Mouse (Mus musculus): ENCODE data around the gene Dok1. TPM values are rescaled to one million over a fixed set of nuclear protein-coding genes. Genes with fewer than 3 reads are reported as not detected.
A peak's percentile ranks its signal among the peaks of the same experiment; 100 is the strongest.

Dok1 gene
- total and polyA plus RNA-seq, 2 experiments from 2014 or later, result 6.3 to 11.5 TPM

GRCm38 (mm10) chr6:83043561-83043960, 10.3 kb upstream of the Dok1 start:
- H3K9me3 ChIP-seq (replicated peaks; ENCODE audit: control insufficient read depth, low read length), result no peaks in the 10 kb centered on the region
- no peak for ATAC-seq (ENCODE audit: insufficient read depth, low read depth)
- H3K9ac ChIP-seq (replicated peaks; ENCODE audit: low read depth, low read length), result no peak overlapping the region
- 67% methylated on average over 6 of the region's 6 CpGs for WGBS
- H3K4me3 ChIP-seq (ENCODE audit: low read depth, low read length), result no peak overlapping the region
- H3K36me3 ChIP-seq (replicated peaks; ENCODE audit: control insufficient read depth, insufficient read depth, low read length), result no peaks in the 10 kb centered on the region
- no peak overlapping the region for H3K27ac ChIP-seq (ENCODE audit: low read depth)
- H3K4me2 ChIP-seq (ENCODE audit: low read depth, low read length), result no peak overlapping the region
- H3K27me3 ChIP-seq (ENCODE audit: control insufficient read depth, insufficient read depth, low read length), result no peaks in the 10 kb centered on the region
- peaks cover 4% of the 10 kb centered on the region for H3K4me1 ChIP-seq (ENCODE audit: control insufficient read depth, insufficient read depth)
- TF ChIP-seq CTCF (IDR thresholded peaks at IDR 0.05; ENCODE audit: low read depth) (no peak), EP300 (IDR thresholded peaks at IDR 0.05; ENCODE audit: low read depth) (no peak)
- DNase-seq (ENCODE audit: low spot score), result no peak

GRCm38 (mm10) chr6:83040601-83041000, 7.3 kb upstream of the Dok1 start:
- Histone ChIP-seq H3K9ac (replicated peaks; ENCODE audit: low read depth, low read length) (no peak overlapping the region), H3K36me3 (replicated peaks; ENCODE audit: control insufficient read depth, insufficient read depth, low read length) (no peaks in the 10 kb centered on the region), H3K4me2 (ENCODE audit: low read depth, low read length) (no peak overlapping the region), H3K4me1 (ENCODE audit: control insufficient read depth, insufficient read depth) (peaks cover 7% of the 10 kb centered on the region), H3K4me3 (ENCODE audit: low read depth, low read length) (no peak overlapping the region), H3K9me3 (replicated peaks; ENCODE audit: control insufficient read depth, low read length) (no peaks in the 10 kb centered on the region), H3K27ac (ENCODE audit: low read depth) (no peak overlapping the region), H3K27me3 (ENCODE audit: control insufficient read depth, insufficient read depth, low read length) (0 out of 2 replicates have a peak, but pooled peaks cover 3% of the 10 kb centered on the region)
- DNase-seq (ENCODE audit: low spot score), result no peak
- ATAC-seq (ENCODE audit: insufficient read depth, low read depth), result no peak
- TF ChIP-seq CTCF (IDR thresholded peaks at IDR 0.05; ENCODE audit: low read depth) (no peak), EP300 (IDR thresholded peaks at IDR 0.05; ENCODE audit: low read depth) (no peak)
- 79% methylated on average over 5 of the region's 5 CpGs for WGBS

DNA sequence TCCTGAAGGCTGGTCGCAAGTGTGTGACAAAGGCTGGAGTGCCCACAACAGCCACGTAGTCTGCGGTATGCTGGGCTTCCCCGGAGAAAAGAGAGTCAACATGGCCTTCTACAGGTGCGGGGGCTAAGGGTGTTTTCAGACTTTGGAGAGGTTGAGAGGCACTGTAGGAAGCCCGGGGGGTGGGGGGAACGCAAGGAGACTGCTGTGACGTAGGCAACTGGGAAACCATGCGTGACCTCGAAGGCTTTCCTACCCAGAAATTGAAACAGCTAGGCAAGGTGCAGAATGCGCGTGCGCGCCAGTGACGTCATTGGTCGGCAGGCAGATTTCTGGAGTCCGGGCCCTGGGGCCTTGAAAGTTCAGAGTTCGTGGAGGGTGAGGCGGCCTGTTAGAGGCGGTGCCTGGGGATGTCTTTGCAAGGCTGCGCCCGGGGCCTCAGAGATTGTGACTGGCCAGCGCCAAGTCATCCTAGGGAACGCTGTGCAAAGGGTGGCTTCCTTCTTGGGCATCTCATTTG, 5.3 kb upstream of the Dok1 start:
- Histone ChIP-seq H3K27me3 (ENCODE audit: control insufficient read depth, insufficient read depth, low read length) (0 out of 2 replicates have a peak, but pooled peaks cover 3% of the 10 kb centered on the region), H3K4me3 (ENCODE audit: low read depth, low read length) (peak overlapping the region; percentile 30), H3K36me3 (replicated peaks; ENCODE audit: control insufficient read depth, insufficient read depth, low read length) (no peaks in the 10 kb centered on the region), H3K4me2 (ENCODE audit: low read depth, low read length) (peak overlapping the region; percentile 56), H3K27ac (ENCODE audit: low read depth) (no peak overlapping the region), H3K4me1 (ENCODE audit: control insufficient read depth, insufficient read depth) (peaks cover 14% of the 10 kb centered on the region), H3K9me3 (replicated peaks; ENCODE audit: control insufficient read depth, low read length) (no peaks in the 10 kb centered on the region), H3K9ac (replicated peaks; ENCODE audit: low read depth, low read length) (no peak overlapping the region)
- DNase-seq (ENCODE audit: low spot score) (peak; percentile 69), ATAC-seq (ENCODE audit: insufficient read depth, low read depth) (peak; percentile 67)
- 13% methylated on average over 24 of the region's 24 CpGs for whole genome bisulfite sequencing
- no peak for TF ChIP-seq EP300 (IDR thresholded peaks at IDR 0.05; ENCODE audit: low read depth)
- no peak for TF ChIP-seq CTCF (IDR thresholded peaks at IDR 0.05; ENCODE audit: low read depth)

DNA sequence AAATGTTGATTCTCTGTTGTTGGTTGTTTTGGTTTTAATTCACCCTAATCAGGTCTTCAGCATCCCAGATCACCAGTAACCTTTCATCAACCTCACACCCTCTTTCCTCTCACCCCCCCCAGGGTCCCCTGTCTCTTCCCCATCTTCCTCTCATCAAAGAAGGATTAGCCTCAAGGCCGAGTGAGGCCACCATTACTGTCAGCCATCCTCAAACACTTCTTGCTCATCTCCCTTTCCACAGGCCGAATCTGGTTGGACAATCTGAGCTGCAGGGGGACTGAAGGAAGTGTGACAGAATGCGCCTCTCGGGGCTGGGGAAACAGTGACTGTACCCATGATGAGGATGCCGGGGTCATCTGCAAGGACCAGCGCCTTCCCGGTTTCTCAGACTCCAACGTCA, 3.9 kb upstream of the Dok1 start:
- H3K4me2 ChIP-seq (ENCODE audit: low read depth, low read length), result no peak overlapping the region
- WGBS, result 74% methylated on average over 8 of the region's 8 CpGs
- ATAC-seq (ENCODE audit: insufficient read depth, low read depth) (no peak), DNase-seq (ENCODE audit: low spot score) (no peak)
- H3K27me3 ChIP-seq (ENCODE audit: control insufficient read depth, insufficient read depth, low read length), result peaks cover 6% of the 10 kb centered on the region; the same call in 1 of the 2 replicates
- H3K36me3 ChIP-seq (replicated peaks; ENCODE audit: control insufficient read depth, insufficient read depth, low read length), result no peaks in the 10 kb centered on the region
- TF ChIP-seq CTCF (IDR thresholded peaks at IDR 0.05; ENCODE audit: low read depth) (no peak), EP300 (IDR thresholded peaks at IDR 0.05; ENCODE audit: low read depth) (no peak)
- H3K4me1 ChIP-seq (ENCODE audit: control insufficient read depth, insufficient read depth), result peaks cover 23% of the 10 kb centered on the region
- H3K4me3 ChIP-seq (ENCODE audit: low read depth, low read length), result no peak overlapping the region
- H3K9ac ChIP-seq (replicated peaks; ENCODE audit: low read depth, low read length), result no peak overlapping the region
- no peak overlapping the region for H3K27ac ChIP-seq (ENCODE audit: low read depth)
- no peaks in the 10 kb centered on the region for H3K9me3 ChIP-seq (replicated peaks; ENCODE audit: control insufficient read depth, low read length)

- DNase-seq (ENCODE audit: low spot score) (no peak), ATAC-seq (ENCODE audit: insufficient read depth, low read depth) (no peak)
- Histone ChIP-seq H3K27ac (ENCODE audit: low read depth) (peak overlapping the region; percentile 79), H3K27me3 (ENCODE audit: control insufficient read depth, insufficient read depth, low read length) (peaks cover 14% of the 10 kb centered on the region), H3K4me2 (ENCODE audit: low read depth, low read length) (peak overlapping the region; percentile 86), H3K36me3 (replicated peaks; ENCODE audit: control insufficient read depth, insufficient read depth, low read length) (no peaks in the 10 kb centered on the region), H3K4me1 (ENCODE audit: control insufficient read depth, insufficient read depth) (peaks cover 26% of the 10 kb centered on the region), H3K4me3 (ENCODE audit: low read depth, low read length) (peak overlapping the region; percentile 72), H3K9ac (replicated peaks; ENCODE audit: low read depth, low read length) (peak overlapping the region; percentile 54; the same call in 1 of the 2 replicates), H3K9me3 (replicated peaks; ENCODE audit: control insufficient read depth, low read length) (no peaks in the 10 kb centered on the region)
- 47% methylated on average over 5 of the region's 5 CpGs for WGBS
- TF ChIP-seq CTCF (IDR thresholded peaks at IDR 0.05; ENCODE audit: low read depth), result no peak
- TF ChIP-seq EP300 (IDR thresholded peaks at IDR 0.05; ENCODE audit: low read depth), result no peak
These were observed 1.3 kb upstream of the Dok1 start for GRCm38 (mm10) chr6:83034463-83035055.
